Mouse (Mus musculus) limb, embryonic 14.5 days (tissue): Measurements from ENCODE around the gene Fkbp4. TPM values are rescaled to one million over a fixed set of nuclear protein-coding genes. Genes with fewer than 3 reads are reported as not detected.
A peak's percentile ranks its signal among the peaks of the same experiment; 100 is the strongest.

ENCODE experiments used
- ATAC-seq: fragments of 200-750 bp; cut with Nextera tagmentation; 2 replicates; pipeline ENCODE4 v1.8.0; 2017; ENCODE audit warnings: low read depth, moderate number of reproducible peaks, moderate TSS enrichment; ENCODE audit not compliant: low FRiP score
- DNase-seq: peaks from one replicate; pipeline ENCODE4 v3.0.0-alpha.2; 2015; ENCODE audit warnings: low spot score
- H3K27ac ChIP-seq: fragments of 300-500 bp; sonication (generic); replicated peaks from 2 replicates; pipeline ENCODE4 v1.5.1; 2014; ENCODE audit warnings: low read depth, mild to moderate bottlenecking, low read length, moderate library complexity, mixed read lengths
- H3K27me3 ChIP-seq: fragments of 300-500 bp; sonication (generic); 2 replicates; pipeline ENCODE4 v1.6.1; 2014; ENCODE audit warnings: low read length, mixed read lengths; ENCODE audit not compliant: control insufficient read depth, insufficient read depth
- H3K36me3 ChIP-seq: fragments of 300-500 bp; sonication (generic); 2 replicates; pipeline ENCODE4 v1.6.1; 2014; ENCODE audit warnings: mild to moderate bottlenecking, low read length, moderate library complexity, mixed read lengths; ENCODE audit not compliant: control insufficient read depth, insufficient read depth
- H3K4me1 ChIP-seq: fragments of 300-500 bp; sonication (generic); 2 replicates; pipeline ENCODE4 v1.6.1; 2014; ENCODE audit warnings: antibody characterized with exemption, low read length, mixed read lengths; ENCODE audit not compliant: control insufficient read depth, insufficient read depth
- H3K4me2 ChIP-seq: fragments of 300-500 bp; sonication (generic); replicated peaks from 2 replicates; pipeline ENCODE4 v1.6.1; 2014; ENCODE audit warnings: low read depth, mild to moderate bottlenecking, low read length, moderate library complexity; ENCODE audit not compliant: severe bottlenecking
- H3K4me3 ChIP-seq: fragments of 300-500 bp; sonication (generic); replicated peaks from 2 replicates; pipeline ENCODE4 v1.5.1; 2014; ENCODE audit warnings: low read length
- H3K9ac ChIP-seq: fragments of 300-500 bp; sonication (generic); 2 replicates; pipeline ENCODE4 v1.6.1; 2014; ENCODE audit warnings: mild to moderate bottlenecking, low read depth, low read length, moderate library complexity; ENCODE audit not compliant: severe bottlenecking
- H3K9me3 ChIP-seq: fragments of 300-500 bp; sonication (generic); 2 replicates; pipeline ENCODE4 v1.6.1; 2016; ENCODE audit warnings: low read length; ENCODE audit not compliant: control insufficient read depth
- POLR2A ChIP-seq: fragments of 200-500 bp; IDR thresholded peaks from 2 replicates; pipeline ENCODE4 v1.8.0; 2012; ENCODE audit warnings: inconsistent platforms, mild to moderate bottlenecking, moderate library complexity, borderline replicate concordance; ENCODE audit not compliant: insufficient read depth, insufficient read length; ENCODE audit errors: extremely low read depth
- WGBS: fragments of 180-500 bp; shearing (Covaris S2); extraction: QIAGEN DNeasy Blood & Tissue Kit; methylation state at CpG from one replicate; pipeline ENCODE4 v1.1.7; 2014; 5-methylcytosine and 5-hydroxymethylcytosine counted together
- polyA plus RNA-seq, 2 experiments: library from polyadenylated mRNA; depleted of rRNA in 1 of 2; stranded (reverse) in 1 of 2; unstranded in 1 of 2; fragments of >200 nt; fragmentation: Nextera tagmentation in 1 of 2; extraction: Ambion mirVana in 1 of 2; gene quantifications; 2 replicates each; pipeline versions ENCODE4 v1.2.1 to v1.2.3; 2012 to 2014

Fkbp4 gene
- polyA plus RNA-seq, 2 experiments: 227 to 297 TPM

- Histone ChIP-seq H3K4me3 (no peak overlapping the region), H3K4me2 (no peak overlapping the region), H3K27ac (no peak overlapping the region), H3K4me1 (no peaks in the 10 kb centered on the region), H3K9me3 (no peaks in the 10 kb centered on the region), H3K9ac (no peak overlapping the region), H3K27me3 (no peaks in the 10 kb centered on the region), H3K36me3 (peaks cover 69% of the 10 kb centered on the region)
- TF ChIP-seq POLR2A: no peak
- DNase-seq (no peak), ATAC-seq (no peak)
- 83% methylated on average over 7 of the region's 7 CpGs for WGBS
Measured at GRCm38 (mm10) chr6:128408544-128409125, 29.8 kb downstream of the Fkbp4 start.

GRCm38 (mm10) chr6:128404708-128405107 lies 33.8 kb downstream of the Fkbp4 start:
- H3K4me3 ChIP-seq: no peak overlapping the region
- H3K9me3 ChIP-seq: no peaks in the 10 kb centered on the region
- TF ChIP-seq POLR2A: no peak
- H3K36me3 ChIP-seq: peaks cover 33% of the 10 kb centered on the region
- H3K4me1 ChIP-seq: no peaks in the 10 kb centered on the region
- H3K9ac ChIP-seq: no peak overlapping the region
- peak; percentile 33; the same call in 1 of the 2 replicates for ATAC-seq
- H3K27me3 ChIP-seq: no peaks in the 10 kb centered on the region
- 52% methylated on average over 5 of the region's 5 CpGs for WGBS
- no peak overlapping the region for H3K4me2 ChIP-seq
- no peak overlapping the region for H3K27ac ChIP-seq
- DNase-seq: no peak

- Histone ChIP-seq H3K27ac (peak overlapping the region; percentile 67), H3K27me3 (no peaks in the 10 kb centered on the region), H3K9me3 (no peaks in the 10 kb centered on the region), H3K4me1 (no peaks in the 10 kb centered on the region), H3K4me3 (peak overlapping the region; percentile 23), H3K36me3 (no peaks in the 10 kb centered on the region), H3K9ac (peak overlapping the region; percentile 46), H3K4me2 (peak overlapping the region; percentile 49)
- peak; percentile 76 for ATAC-seq
- WGBS: 24% methylated on average over 13 of the region's 21 CpGs
- peak; percentile 67 for DNase-seq
- TF ChIP-seq POLR2A: no peak
Measured at GRCm38 (mm10) chr6:128399421-128400185, 38.9 kb downstream of the Fkbp4 start.

GRCm38 (mm10) chr6:128398996-128399395 lies 39.5 kb downstream of the Fkbp4 start, which contains the start of gene Nrip2:
Gene Nrip2, plus strand, starts transcription at chr6:128399296.
- Histone ChIP-seq H3K27me3 (no peaks in the 10 kb centered on the region), H3K9ac (peak within 1 kb of the TSS; percentile 46), H3K4me3 (peak within 1 kb of the TSS; percentile 23), H3K9me3 (no peaks in the 10 kb centered on the region), H3K4me1 (no peaks in the 10 kb centered on the region), H3K36me3 (no peaks in the 10 kb centered on the region), H3K27ac (peak within 1 kb of the TSS; percentile 67), H3K4me2 (peak within 1 kb of the TSS; percentile 49)
- TF ChIP-seq POLR2A: no peak
- ATAC-seq (no peak), DNase-seq (no peak)
- 71% methylated on average over 3 of the region's 3 CpGs for WGBS

- no peaks in the 10 kb centered on the region for H3K36me3 ChIP-seq
- no peak overlapping the region for H3K27ac ChIP-seq
- ATAC-seq: no peak
- TF ChIP-seq POLR2A: no peak
- H3K4me3 ChIP-seq: no peak overlapping the region
- H3K4me2 ChIP-seq: no peak overlapping the region
- no peak for DNase-seq
- H3K27me3 ChIP-seq: no peaks in the 10 kb centered on the region
- 82% methylated on average over 7 of the region's 7 CpGs for whole genome bisulfite sequencing
- no peaks in the 10 kb centered on the region for H3K4me1 ChIP-seq
- H3K9me3 ChIP-seq: no peaks in the 10 kb centered on the region
- no peak overlapping the region for H3K9ac ChIP-seq
Measured at GRCm38 (mm10) chr6:128397574-128398261, 40.8 kb downstream of the Fkbp4 start.
